Mouse (Mus musculus) adrenal gland, postnatal 36 days (tissue): ENCODE data around the gene Il17ra. TPM values are rescaled to one million over a fixed set of nuclear protein-coding genes. Genes with fewer than 3 reads are reported as not detected.

Source experiments
- DNase-seq, 2 experiments: peaks; one replicate each; pipeline ENCODE4 v3.0.0; 2021; ENCODE audit warnings: mixed read lengths in 1 of 2
- total RNA-seq, 2 experiments: library from RNA; stranded (reverse); gene quantifications; 2 replicates each; pipeline ENCODE4 v1.2.3; 2021

The Il17ra gene
- total RNA-seq, 2 experiments from 2014 or later, result 9.7 to 13.1 TPM

DNA sequence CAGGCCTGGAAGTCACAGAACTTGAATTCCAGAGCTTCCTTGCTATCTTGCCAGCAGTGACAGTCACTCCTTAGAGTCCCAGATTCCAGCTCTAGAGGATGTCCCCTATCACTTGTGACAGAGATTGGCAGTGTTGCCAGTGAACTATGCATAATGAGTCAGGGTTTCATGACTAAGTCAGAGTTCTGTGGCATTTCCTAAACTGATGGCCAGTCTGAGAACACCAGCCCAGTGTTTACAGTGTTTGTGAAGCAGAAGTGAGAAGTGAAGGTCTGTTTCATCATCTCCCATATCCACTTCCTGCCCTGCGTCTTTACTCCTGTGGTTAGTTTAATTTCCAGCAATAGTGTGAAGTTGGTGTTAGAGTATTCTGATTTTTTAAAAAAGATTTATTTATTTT lies 7.6 kb downstream of the Il17ra start:
- peak; percentile 41 to 48 for DNase-seq

DNA sequence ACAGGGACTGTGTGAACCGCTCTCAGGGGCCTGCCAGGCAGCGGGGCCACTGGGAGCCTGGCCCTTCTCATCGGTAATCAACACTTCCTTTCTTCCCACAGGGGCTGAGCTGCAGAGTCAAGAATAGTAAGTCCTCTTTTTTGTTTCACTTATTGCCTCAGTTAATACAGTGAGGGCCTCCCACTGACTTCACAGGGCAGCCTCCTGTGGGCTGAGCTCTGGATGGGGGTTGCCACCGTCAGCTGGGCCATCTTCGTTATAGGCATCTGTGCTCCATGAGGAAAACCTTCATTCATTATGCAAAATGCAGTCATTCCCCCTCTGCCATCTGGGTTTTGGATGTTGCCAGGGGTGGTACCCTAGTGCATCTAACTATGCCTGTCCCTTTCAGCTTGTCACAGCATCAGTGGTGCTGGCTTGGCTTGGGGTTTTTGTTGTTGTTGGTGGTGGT lies 9.0 kb downstream of the Il17ra start:
- no peak for DNase-seq

DNA sequence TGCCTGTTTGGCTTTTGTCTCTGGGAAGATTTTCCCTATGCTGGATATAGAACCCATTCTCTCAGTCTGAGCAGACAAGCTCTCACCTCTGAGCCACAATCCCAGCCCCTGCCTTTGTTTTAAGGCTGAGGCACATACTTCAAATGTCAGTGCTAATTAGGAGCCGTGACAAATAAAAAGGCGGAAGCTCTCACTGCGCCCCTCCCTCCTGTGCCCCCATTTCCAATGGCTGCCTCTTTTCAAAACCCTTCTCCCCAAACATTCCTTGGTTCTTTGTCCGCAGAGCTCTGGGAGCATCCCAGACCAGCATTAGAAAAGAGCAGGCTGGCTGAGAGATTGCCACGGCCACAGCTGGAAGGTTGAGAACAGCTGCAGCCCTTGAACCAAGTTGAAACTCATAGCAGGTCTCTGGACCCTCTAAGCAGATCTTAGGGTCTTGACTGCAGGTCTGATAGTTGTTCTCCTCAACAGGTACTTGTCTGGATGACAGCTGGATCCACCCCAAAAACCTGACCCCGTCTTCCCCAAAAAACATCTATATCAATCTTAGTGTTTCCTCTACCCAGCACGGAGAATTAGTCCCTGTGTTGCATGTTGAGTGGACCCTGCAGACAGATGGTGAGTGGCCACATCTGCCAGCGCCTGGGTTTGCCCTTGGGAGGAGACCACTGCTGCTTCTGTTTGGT lies 9.6 kb downstream of the Il17ra start:
- DNase-seq, result no peak

DNA sequence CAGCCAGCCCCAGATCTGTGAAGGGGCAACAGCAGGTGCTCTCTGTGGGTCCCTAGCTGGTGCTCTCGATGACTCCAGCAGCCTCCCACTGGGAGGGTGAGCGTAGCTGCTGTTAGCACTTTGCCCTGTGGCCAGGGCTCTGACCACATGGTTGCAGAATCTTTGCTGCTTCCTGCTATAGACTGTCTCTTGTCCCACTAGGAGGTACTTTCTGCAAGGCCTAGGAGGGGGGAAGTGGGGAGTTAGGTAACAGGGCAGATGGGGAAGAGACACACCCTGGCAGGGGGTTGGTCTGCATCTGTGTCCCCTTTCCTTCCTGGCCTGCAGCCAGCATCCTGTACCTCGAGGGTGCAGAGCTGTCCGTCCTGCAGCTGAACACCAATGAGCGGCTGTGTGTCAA lies 10.4 kb downstream of the Il17ra start:
- DNase-seq, result no peak

DNA sequence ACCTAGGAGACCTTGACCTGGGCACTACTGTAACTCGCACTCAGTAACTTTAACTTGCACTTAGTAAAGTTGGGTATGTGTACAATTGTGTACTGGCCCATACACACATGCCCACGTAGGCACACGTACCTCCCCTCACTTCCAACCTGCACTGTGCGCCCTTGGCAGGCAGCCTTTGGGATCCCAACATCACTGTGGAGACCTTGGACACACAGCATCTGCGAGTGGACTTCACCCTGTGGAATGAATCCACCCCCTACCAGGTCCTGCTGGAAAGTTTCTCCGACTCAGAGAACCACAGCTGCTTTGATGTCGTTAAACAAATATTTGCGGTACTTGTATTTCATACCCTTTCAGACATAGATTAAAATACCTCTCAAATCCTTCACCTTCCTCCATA lies 12.2 kb downstream of the Il17ra start:
- DNase-seq, result no peak

DNA sequence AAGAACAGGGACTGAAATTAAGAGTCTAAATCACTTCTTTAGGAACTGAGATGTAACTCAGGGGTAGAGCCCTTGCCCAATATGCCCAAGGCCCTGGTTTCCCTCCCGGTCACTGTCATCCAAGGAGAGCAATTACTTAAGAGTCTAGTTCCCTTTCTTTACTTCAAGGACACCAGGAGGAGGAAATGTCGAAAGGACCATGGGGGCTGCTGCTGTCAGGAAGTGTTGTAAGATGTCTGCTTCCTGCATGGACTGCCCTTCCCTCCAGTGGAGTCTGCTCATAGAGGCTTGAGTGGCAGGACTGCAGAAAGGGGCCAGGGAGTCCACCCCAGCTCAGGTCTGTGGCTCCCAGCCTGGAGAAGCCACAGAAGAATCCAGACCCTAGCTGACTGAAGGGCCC lies 16.3 kb downstream of the Il17ra start:
- DNase-seq, result no peak

DNA sequence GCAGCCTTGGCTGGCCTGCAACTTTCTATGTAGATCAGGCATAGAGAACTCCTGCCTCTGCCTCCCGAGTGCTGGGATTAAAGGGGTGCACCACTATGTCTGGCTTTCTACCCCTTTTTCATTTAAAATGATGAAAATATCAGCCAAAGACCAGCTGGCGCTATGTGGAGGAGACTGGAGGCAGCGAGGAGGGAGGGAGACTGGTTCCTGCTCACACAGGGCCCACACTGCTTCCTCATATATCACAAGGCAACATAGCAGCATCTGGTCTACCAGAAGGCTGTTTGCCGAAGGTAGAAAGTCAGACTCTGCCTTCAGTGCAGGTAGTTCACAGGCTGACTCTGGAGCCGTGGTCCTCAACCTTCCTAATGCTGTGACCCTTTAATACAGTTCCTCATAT lies 17.3 kb downstream of the Il17ra start:
- DNase-seq, result no peak

DNA sequence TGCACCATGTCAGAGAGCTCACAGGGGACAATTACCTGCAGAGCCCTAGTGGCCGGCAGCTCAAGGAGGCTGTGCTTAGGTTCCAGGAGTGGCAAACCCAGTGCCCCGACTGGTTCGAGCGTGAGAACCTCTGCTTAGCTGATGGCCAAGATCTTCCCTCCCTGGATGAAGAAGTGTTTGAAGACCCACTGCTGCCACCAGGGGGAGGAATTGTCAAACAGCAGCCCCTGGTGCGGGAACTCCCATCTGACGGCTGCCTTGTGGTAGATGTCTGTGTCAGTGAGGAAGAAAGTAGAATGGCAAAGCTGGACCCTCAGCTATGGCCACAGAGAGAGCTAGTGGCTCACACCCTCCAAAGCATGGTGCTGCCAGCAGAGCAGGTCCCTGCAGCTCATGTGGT lies 18.5 kb downstream of the Il17ra start:
- DNase-seq, result peak in 1 of 2 experiments; percentile 43

DNA sequence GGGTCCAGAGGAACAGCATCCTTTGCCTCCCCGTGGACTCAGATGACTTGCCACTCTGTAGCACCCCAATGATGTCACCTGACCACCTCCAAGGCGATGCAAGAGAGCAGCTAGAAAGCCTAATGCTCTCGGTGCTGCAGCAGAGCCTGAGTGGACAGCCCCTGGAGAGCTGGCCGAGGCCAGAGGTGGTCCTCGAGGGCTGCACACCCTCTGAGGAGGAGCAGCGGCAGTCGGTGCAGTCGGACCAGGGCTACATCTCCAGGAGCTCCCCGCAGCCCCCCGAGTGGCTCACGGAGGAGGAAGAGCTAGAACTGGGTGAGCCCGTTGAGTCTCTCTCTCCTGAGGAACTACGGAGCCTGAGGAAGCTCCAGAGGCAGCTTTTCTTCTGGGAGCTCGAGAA lies 19.0 kb downstream of the Il17ra start:
- no peak for DNase-seq

DNA sequence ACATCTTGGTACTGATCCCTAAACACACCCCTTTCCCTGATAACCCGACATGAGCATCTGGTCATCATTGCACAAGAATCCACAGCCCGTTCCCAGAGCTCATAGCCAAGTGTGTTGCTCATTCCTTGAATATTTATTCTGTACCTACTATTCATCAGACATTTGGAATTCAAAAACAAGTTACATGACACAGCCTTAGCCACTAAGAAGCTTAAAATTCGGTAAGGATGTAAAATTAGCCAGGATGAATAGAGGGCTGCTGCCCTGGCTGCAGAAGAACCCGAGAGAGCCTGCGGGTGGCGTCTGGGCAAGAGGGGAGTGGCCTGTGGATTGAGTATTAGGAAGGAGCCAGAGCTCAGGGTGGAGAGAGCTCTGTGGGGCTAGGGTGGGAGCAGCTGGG lies 19.7 kb downstream of the Il17ra start:
- peak in 1 of 2 experiments; percentile 31 for DNase-seq

DNA sequence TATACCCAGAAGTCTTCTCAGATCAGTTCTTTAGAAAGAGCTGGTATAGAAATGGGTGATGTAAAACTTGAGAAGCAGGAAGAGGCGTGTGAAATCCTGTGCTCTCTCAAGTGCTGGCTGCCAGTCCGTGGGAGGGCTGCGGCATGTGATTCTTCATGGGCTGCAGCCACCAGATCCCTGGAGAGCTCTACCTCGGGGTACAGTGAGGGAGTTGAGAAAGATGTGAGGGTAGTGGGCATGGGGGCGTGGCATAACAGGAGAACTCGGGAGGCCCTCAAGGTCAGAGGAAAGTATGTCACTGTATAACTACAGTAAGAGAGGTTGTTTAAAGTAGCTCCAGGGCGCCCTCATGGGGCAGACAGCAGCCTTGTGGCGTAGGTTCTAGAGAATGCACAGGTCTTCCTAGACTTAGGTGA lies 20.2 kb downstream of the Il17ra start:
- DNase-seq, result peak; percentile 55 to 73

DNA sequence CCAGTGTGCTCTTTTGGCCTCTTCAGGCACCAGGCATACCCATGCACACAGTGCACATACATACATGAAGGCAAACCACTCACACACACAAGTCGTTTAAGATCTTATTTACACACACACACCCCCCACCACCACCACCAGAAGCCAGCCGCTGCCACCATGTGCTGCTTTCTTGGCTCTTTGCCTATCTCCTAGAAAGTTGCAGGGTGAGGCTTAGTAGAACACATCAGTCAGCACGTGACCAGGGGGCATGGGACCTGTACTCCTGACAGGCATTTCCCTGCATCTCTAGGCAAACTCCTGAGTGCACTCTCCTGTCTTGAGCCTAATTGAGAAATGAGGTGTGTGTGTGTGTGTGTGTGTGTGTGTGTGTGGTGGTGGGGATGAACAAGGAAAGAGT lies 22.0 kb downstream of the Il17ra start:
- DNase-seq, result no peak

DNA sequence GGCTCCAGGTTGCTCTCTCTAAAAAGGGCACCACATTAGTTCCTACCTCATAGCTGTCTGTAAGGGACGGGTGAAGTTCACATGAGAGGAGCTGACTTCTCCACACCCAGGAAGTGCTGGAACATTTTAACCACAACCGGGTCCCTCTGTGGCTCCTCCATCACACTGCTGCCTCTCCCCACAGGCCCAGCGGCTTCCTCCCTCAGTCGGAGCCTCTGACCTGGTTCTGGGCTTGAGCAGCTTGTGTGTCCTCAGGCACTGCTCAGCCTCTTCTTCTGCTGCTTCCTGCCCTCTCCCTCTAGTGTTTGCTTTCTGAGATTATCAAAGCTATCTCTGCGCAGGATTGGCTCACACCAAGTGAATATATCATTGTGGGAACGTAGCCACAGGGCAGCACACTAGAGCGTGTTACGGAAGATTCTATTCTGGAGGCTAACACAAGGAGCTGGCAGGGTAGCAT lies 23.0 kb downstream of the Il17ra start:
- no peak for DNase-seq

DNA sequence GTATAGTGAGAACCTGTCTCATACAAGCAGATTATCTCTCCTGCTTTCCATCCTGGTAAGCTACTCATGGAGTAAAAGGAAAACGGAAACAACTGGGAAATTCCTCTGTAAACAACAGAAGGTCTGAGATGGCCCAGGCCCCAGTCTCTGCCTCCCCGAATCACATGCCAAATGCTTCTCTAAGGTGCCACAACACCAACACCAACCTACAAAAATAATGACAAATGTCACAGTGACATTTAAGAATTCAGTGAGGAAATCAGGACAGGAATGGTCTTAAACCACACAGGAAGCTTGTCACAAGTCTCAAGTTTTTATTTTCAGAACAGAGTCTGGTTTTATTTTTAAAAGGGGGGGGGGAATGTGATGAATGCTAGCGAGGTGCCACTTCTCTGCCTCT lies 25.6 kb downstream of the Il17ra start:
- no peak for DNase-seq

DNA sequence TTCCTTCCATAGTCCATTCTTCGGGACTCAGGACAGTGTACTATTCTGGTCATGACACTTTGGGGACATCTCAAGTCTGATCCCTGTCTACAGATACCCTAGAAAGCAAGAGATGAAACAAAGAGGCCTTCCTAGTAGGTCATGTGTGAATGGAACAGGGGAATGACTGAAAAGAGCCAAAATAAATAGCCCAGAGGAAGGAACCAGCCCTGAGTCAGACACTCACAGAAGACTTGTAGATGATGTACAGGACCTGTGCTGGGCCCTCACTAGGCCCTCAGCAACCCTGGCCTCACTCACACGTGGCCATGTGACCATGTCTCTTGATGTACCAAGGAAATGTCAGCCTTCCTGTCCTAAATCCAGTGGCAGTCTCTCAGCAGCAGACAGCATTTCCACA lies 26.4 kb downstream of the Il17ra start:
- no peak for DNase-seq

DNA sequence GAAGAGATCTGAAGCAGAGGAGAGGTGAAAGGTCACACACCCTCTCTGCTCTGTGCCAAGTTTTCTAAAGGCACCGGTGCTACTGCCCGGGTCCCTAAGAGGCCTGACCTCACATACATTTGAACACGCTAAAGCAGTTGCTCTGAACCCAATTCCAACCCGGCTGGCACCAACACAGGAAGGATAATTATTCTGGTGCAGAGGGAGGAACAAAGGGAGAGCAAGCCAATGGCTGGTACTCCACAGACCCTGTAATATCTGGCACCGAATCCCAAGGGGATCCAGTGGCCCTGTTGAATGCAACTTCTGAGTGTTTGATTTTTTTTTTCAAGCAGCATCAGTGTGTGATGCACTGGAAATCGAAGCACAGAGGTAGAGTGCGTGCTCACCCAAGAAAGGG lies 28.0 kb downstream of the Il17ra start:
- DNase-seq, result no peak

DNA sequence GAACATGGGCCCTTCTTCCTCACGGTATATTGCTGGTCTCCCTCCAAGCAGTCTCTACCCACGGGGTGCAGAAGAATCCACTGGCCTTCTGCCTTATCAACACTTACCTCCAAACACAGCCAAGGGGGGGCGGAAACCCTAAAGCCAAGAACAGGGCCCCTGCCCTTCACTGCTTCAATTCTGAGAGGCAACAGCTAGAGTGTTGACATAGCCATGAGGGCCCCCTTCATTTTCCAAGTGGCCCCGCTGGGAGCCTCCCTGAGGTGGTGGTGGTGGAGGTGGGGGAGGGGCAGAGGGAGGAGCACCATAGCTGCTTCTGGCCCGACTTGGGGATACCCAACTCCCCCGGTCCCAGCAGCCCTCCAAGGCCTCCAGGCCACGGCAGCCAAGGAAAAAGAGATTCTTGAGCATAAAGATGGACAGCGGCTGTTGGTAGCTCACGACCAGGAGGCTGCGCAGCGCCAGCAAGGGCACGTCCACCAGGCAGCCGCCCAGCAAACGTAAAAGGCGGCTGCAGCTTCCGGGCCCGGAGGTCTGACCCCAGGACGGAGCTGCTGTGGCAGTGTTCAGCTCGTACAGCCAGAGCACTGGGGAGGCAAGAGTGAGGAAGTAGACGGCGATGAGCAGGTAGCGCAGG lies 28.9 kb downstream of the Il17ra start:
- DNase-seq, result no peak

DNA sequence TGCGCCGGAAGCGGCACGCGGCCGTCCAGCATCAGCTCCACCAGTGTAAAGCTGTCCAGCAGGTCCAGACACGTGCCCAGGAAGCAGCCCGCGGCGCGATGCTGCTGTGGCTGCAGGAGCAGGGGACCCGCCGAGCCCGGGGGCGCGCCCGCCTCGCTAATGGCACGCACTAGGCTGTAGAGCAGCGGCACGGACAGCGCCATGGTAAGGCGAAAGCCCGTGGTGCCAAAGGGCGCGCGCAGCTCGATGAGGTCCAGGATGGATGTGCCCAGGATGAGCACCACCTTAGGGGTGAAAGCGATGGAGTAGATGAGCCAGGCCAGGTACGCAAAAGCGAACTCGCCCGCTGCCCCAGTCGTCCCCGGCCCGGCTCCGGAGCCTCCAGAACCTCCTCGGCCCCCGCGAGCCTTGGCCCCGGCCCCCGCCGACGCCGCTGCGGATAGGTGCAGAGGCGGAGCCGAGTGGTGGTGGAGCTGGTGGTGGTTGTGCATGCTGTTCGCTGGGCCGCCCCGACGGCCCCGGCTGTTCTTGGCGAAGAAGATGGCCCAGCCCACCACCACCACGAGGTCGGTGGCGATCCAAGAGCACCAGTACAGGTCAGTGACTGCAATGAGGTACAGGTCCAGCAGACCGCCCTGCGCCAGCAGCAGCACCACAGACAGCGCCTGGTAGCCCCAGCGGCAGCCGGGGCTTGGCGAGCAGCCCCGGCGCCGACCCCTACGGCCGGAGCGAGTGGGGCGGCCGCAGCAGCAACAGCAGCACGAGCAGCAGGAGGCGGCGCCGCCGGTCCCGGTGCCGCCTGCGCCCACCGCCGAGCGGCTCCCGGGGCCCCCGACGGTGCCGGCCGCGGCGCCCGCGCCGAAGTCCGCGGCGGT lies 29.7 kb downstream of the Il17ra start:
- peak; percentile 27 to 53 for DNase-seq

DNA sequence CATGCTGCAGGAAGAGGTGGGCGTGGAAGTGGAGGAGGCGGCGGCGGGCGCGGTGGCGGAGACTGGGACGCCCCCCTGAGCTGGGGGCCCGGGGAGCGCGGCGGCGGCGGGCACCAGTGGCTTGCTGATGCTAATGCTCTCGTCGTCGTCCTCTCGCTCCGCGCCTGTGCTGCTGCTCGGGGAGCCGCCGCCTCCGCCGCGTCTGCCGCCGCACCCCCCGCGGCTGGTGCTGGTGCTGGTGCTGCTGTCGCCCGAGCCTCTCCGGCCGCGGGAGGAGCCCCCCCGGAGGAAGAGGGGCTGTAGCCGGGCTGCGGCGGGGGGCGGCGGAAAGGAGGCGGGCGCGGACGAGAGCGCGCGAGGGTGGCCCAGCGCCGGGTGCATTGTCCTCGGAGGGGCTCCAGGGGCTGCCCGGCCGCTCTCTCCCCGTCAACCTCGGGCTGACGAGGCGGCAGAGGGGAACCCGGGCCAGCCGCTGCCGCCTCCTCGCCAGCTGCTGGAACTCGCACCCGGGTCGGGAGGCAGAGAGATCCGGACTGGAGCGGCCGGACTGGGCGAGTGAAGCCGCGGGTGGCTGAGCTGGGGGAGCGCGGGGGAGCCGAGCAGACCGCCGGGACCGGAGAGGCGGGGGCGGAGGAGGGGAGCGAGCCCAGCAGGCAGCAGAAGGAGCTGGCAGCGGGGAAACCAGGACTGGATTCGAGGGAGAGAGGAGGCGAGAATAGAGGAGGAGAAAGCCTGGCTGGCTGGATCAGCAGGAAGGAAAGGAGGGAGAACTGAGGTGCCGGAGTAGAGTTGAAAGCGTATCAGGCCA lies 30.5 kb downstream of the Il17ra start, which contains the start of gene Tmem121b:
TSS of gene Tmem121b (minus strand) at position 434 of the 808 bp plus-strand sequence.
- DNase-seq, result peak; percentile 54 to 67

DNA sequence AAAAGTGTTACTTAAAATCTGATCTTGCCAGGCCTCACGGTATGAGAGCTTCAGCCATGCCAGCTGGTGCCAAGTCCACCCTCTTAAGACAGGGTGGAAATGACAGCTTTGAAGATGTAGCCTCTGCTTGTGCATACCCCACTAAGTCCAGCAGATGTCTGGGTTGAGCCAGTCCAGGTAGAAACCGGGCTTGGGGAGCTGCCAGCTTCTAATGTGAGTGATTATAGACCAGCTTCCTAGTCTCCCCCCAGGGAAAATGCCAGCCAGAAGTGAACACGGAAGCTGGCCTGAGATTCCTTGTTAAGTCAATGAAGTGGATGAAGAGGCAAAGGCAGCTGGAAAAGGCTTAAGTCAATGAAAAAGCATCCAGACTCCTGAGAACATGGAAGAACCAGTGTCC lies 33.5 kb downstream of the Il17ra start:
- no peak for DNase-seq

DNA sequence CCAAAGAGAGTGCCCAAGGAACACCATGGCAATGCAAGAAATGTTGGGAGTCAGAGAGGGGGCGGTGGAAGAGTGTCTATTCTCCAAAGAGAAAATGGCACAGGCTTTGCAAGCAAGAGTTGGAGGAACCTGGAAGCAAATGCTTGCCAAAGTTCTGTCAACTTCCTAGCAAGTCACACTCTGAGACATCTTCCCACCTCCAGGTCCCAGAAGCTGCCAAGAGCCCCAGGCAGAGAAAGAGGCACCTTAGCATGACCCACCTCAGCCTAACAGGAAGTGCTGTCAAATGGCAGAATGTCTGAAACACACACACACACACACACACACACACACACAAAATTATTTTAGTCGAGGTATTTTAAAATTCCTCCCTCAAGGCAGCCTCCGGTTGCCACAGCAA lies 41.0 kb downstream of the Il17ra start:
- no peak for DNase-seq

DNA sequence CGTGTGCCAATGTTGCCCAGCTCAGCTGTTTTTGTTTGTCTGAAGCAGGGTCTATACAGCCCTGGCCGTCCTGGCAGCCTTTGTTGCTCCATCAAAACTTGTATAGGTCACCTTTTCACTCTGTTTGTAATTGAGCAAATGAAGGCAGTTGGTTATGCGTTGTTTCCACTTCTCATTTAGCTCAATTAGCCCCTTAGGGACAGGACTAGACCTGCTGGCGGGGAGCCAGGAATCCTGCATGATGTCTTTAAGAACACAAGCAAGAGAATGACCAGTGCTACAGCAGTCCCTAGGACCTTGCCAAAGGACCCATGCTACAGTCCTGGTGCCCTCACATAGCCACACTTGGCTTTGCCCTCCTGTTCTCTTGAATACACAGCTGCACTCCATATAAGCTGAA lies 42.5 kb downstream of the Il17ra start:
- DNase-seq, result no peak
